In genomic region chr3:103968701-103969100, GRCm38 (mm10) we compare ENCODE assay signal across 8 mouse cellular contexts. TPM values are rescaled to one million over a fixed set of nuclear protein-coding genes. Genes with fewer than 3 reads are reported as not detected.
DNase-seq lines count a peak whose midpoint lies in the region; ATAC-seq lines count a peak whose summit lies in the region.

No protein-coding gene starts in this region.

- intact Hi-C loops in gastrocnemius, postnatal 14 days (cut with DNase I; ENCODE audit: low total_unique reads) = loop anchor here (10.0 kb wide), 1 partner anchor 54 kb away; the partner anchor contains the start of gene Rsbn1

- WGBS in hindbrain, embryonic 14.5 days = 2% methylated on average over 24 of the region's 24 CpGs
- WGBS in liver, embryonic 11.5 days = 2% methylated on average over 22 of the region's 24 CpGs

- H3K27me3 ChIP-seq in hindbrain, embryonic 14.5 days (ENCODE audit: control insufficient read depth, insufficient read depth, low read length) = no peaks in the 10 kb centered on the region
- no peaks in the 10 kb centered on the region for H3K27me3 ChIP-seq in liver, embryonic 11.5 days (replicated peaks; ENCODE audit: control insufficient read depth, insufficient read depth, low read length)

- peak overlapping the region; percentile 96 for H3K9ac ChIP-seq in hindbrain, embryonic 14.5 days
- peak overlapping the region; percentile 93 for H3K9ac ChIP-seq in liver, embryonic 11.5 days (ENCODE audit: low read depth, low read length)

- H3K9me3 ChIP-seq in hindbrain, embryonic 14.5 days (ENCODE audit: control insufficient read depth, low read length) = no peaks in the 10 kb centered on the region
- no peaks in the 10 kb centered on the region for H3K9me3 ChIP-seq in liver, embryonic 11.5 days (ENCODE audit: control insufficient read depth, low read length)

- peak; percentile 5 for DNase-seq in heart, adult 8-10 months (ENCODE audit: low spot score)
- no peak for DNase-seq in heart, adult 9 months (ENCODE audit: low spot score in 2 of 2)
- DNase-seq in CD8-positive naive resting alpha-beta T cell, adult 2 months (ENCODE audit: low read depth in 2 of 2, low spot score in 2 of 2) = peak; percentile 9 to 29
- peak; percentile 85 for DNase-seq in embryo, embryonic 9.5 days (ENCODE audit: extremely low spot score)
- peak; percentile 65 for DNase-seq in hindbrain, embryonic 14.5 days (ENCODE audit: low spot score)
- no peak for DNase-seq in liver, embryonic 11.5 days (ENCODE audit: low spot score)
- peak; percentile 59 for DNase-seq in right cerebral cortex, postnatal 14 days
- DNase-seq in gastrocnemius, postnatal 14 days = no peak

- peak overlapping the region; percentile 97 for H3K27ac ChIP-seq in hindbrain, embryonic 14.5 days
- peak overlapping the region; percentile 93 for H3K27ac ChIP-seq in liver, embryonic 11.5 days (ENCODE audit: low read depth, low read length)

- peak overlapping the region; percentile 93 for H3K4me3 ChIP-seq in hindbrain, embryonic 14.5 days (replicated peaks; ENCODE audit: low read length)
- H3K4me3 ChIP-seq in liver, embryonic 11.5 days (ENCODE audit: low read depth, low read length) = peak overlapping the region; percentile 92

- peaks cover 37% of the 10 kb centered on the region for H3K36me3 ChIP-seq in hindbrain, embryonic 14.5 days (replicated peaks; ENCODE audit: control insufficient read depth, insufficient read depth)
- H3K36me3 ChIP-seq in liver, embryonic 11.5 days (ENCODE audit: control insufficient read depth, insufficient read depth, low read length) = peaks cover 4% of the 10 kb centered on the region; the same call in 1 of the 2 replicates

- H3K4me2 ChIP-seq in hindbrain, embryonic 14.5 days (replicated peaks) = peak overlapping the region; percentile 63
- H3K4me2 ChIP-seq in liver, embryonic 11.5 days = peak overlapping the region; percentile 92

- peaks cover 17% of the 10 kb centered on the region for H3K4me1 ChIP-seq in hindbrain, embryonic 14.5 days (replicated peaks; ENCODE audit: control insufficient read depth, insufficient read depth, low read length)
- H3K4me1 ChIP-seq in liver, embryonic 11.5 days (replicated peaks; ENCODE audit: control insufficient read depth, insufficient read depth, low read length) = peaks cover 8% of the 10 kb centered on the region; the same call in 1 of the 2 replicates

- ATAC-seq in hindbrain, embryonic 14.5 days (ENCODE audit: low FRiP score) = peak; percentile 84
- peak; percentile 37 for ATAC-seq in liver, embryonic 11.5 days (replicated peaks; ENCODE audit: low FRiP score)

RNA-seq across cellular contexts. Expression of gene Phtf1, which starts 0.8 kb away (rescaled TPM):
- total RNA-seq in heart, adult 8-10 months (2022) = 1 to 10 TPM; 4.9 to 6.9 (median 6.4) TPM
- polyA plus RNA-seq in hindbrain, embryonic 14.5 days (2014; fragmentation: Nextera tagmentation; extraction: Ambion mirVana) = 33.8 and 36.9 TPM in 2 replicates
- 19.7 and 20.8 TPM in 2 replicates for polyA plus RNA-seq in liver, embryonic 11.5 days (2014; fragmentation: Nextera tagmentation; extraction: Ambion mirVana)
- 1 to 10 TPM; 6.1 to 6.3 TPM for total RNA-seq in gastrocnemius, postnatal 14 days (2021)

RNA-seq across cellular contexts. Expression of gene Rsbn1, which starts 54.8 kb away (rescaled TPM):
- total RNA-seq in heart, adult 8-10 months (2022) = 1 to 10 TPM; 5.6 to 8.1 (median 7.0) TPM
- polyA plus RNA-seq in hindbrain, embryonic 14.5 days (2014; fragmentation: Nextera tagmentation; extraction: Ambion mirVana) = 24.6 and 25.0 TPM in 2 replicates
- 11.0 and 11.6 TPM in 2 replicates for polyA plus RNA-seq in liver, embryonic 11.5 days (2014; fragmentation: Nextera tagmentation; extraction: Ambion mirVana)
- total RNA-seq in gastrocnemius, postnatal 14 days (2021) = 1 to 10 TPM; 6.0 to 7.2 TPM

Comparison
In these comparisons a context has a peak if more than half of its experiments do, and no peak if none do; other contexts are left out.
1. DNase-seq: peak in heart, adult 8-10 months (single experiment), CD8-positive naive resting alpha-beta T cell, adult 2 months (2 of 2), embryo, embryonic 9.5 days (single experiment), hindbrain, embryonic 14.5 days (single experiment) and right cerebral cortex, postnatal 14 days (single experiment); none in heart, adult 9 months (0 of 2), liver, embryonic 11.5 days (single experiment) and gastrocnemius, postnatal 14 days (single experiment).